Mouse (Mus musculus): ENCODE results near the gene AU021092.

DNA sequence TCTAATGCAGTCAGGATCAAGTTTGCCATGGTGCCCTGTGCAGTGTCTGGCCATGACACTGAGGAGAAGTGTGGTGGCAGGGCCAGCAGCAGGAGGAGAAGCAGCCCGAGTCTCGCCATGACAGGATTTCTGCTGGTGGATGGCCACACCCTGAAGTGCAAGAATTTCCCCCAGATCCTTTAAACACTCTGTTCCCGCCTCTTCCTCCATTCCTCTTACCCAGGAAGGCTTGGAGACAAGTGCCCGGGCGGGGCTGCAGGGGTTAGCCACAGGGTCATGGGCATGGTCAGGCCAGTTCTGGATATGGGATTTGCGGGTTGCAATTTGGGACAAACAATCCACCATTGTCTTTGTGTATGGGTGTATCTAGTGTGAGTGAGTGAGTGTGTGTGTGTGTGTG is at the start of gene AU021092:
- TF ChIP-seq POLR2A (IDR thresholded peaks at IDR 0.05; ENCODE audit: borderline replicate concordance, extremely low read depth, low read depth, low read length) (peak; percentile 20; the same call in 1 of the 2 replicates), CTCF (IDR thresholded peaks at IDR 0.05; ENCODE audit: insufficient read depth, low read length) (no peak)

All from lung, adult 2 months (tissue).